Mouse (Mus musculus) myocyte (in vitro differentiated cells): ENCODE measurements around the gene Sbk2. TPM values are rescaled to one million over a fixed set of nuclear protein-coding genes. Genes with fewer than 3 reads are reported as not detected.

Source experiments
- H3K27me3 ChIP-seq: one replicate; pipeline ENCODE4 v1.6.1; 2011; ENCODE audit not compliant: control insufficient read depth, insufficient read depth, insufficient read length
- H3K36me3 ChIP-seq: one replicate; pipeline ENCODE4 v1.6.1; 2011; ENCODE audit not compliant: control insufficient read depth, insufficient read depth
- H3K4me2 ChIP-seq: one replicate; pipeline ENCODE4 v1.6.1; 2011; ENCODE audit warnings: low read depth, control low read depth
- H3K4me3 ChIP-seq: one replicate; pipeline ENCODE4 v1.5.1; 2011; ENCODE audit warnings: mild to moderate bottlenecking, control low read depth, moderate library complexity
- H3K79me2 ChIP-seq: one replicate; pipeline ENCODE4 v1.6.1; 2011; ENCODE audit not compliant: control insufficient read depth, insufficient read depth
- H3ac ChIP-seq: one replicate; pipeline ENCODE4 v1.6.1; 2011; ENCODE audit not compliant: control insufficient read depth, insufficient read length
- CEBPB ChIP-seq: IDR thresholded peaks from 2 replicates; pipeline ENCODE4 v1.6.1; 2011; ENCODE audit warnings: mild to moderate bottlenecking, moderate library complexity; ENCODE audit not compliant: poor library complexity, insufficient read depth, severe bottlenecking
- E2F4 ChIP-seq: IDR thresholded peaks from one replicate; pipeline ENCODE4 v1.6.1; 2011; ENCODE audit warnings: mild to moderate bottlenecking, control low read depth, moderate library complexity; ENCODE audit not compliant: insufficient read depth
- MAX ChIP-seq: IDR thresholded peaks from one replicate; pipeline ENCODE4 v1.6.1; 2011; ENCODE audit warnings: low read depth, mild to moderate bottlenecking, control low read depth
- MYOD1 ChIP-seq, 3 experiments: IDR thresholded peaks; one replicate each; pipeline ENCODE4 v1.6.1; 2011; ENCODE audit warnings: control low read depth in 2 of 3, low read depth in 2 of 3, mild to moderate bottlenecking in 2 of 3, moderate library complexity in 1 of 3; ENCODE audit not compliant: insufficient read length in 2 of 3, control insufficient read depth in 1 of 3
- MYOG ChIP-seq, 3 experiments: IDR thresholded peaks; one replicate each; pipeline ENCODE4 v1.6.1; 2011; ENCODE audit warnings: control low read depth in 2 of 3, low read depth in 2 of 3, mild to moderate bottlenecking in 2 of 3; ENCODE audit not compliant: insufficient read length in 2 of 3, control insufficient read depth in 1 of 3, insufficient read depth in 1 of 3
- POLR2A ChIP-seq: IDR thresholded peaks from one replicate; pipeline ENCODE4 v1.6.1; 2011; ENCODE audit warnings: low read depth, mild to moderate bottlenecking, control low read depth, moderate library complexity; ENCODE audit not compliant: insufficient read length
- POLR2AphosphoS2 ChIP-seq: IDR thresholded peaks from one replicate; pipeline ENCODE4 v1.6.1; 2011; ENCODE audit warnings: low read depth, control low read depth; ENCODE audit not compliant: insufficient read length
- REST ChIP-seq: IDR thresholded peaks from one replicate; pipeline ENCODE4 v1.6.1; 2011; ENCODE audit warnings: mild to moderate bottlenecking, control low read depth, moderate library complexity; ENCODE audit not compliant: insufficient read depth, insufficient read length
- SRF ChIP-seq: IDR thresholded peaks from one replicate; pipeline ENCODE4 v1.6.1; 2011; ENCODE audit warnings: low read depth; ENCODE audit not compliant: control insufficient read depth, insufficient read length
- TCF12 ChIP-seq: IDR thresholded peaks from one replicate; pipeline ENCODE4 v1.6.1; 2011; ENCODE audit warnings: mild to moderate bottlenecking, control low read depth; ENCODE audit not compliant: poor library complexity, insufficient read depth, severe bottlenecking
- TCF3 ChIP-seq: IDR thresholded peaks from one replicate; pipeline ENCODE4 v1.6.1; 2011; ENCODE audit warnings: low read depth, control low read depth; ENCODE audit not compliant: insufficient read length
- USF1 ChIP-seq: IDR thresholded peaks from one replicate; pipeline ENCODE4 v1.6.1; 2011; ENCODE audit warnings: low read depth, mild to moderate bottlenecking, control low read depth, moderate library complexity
- polyA plus RNA-seq: library from polyadenylated mRNA; unstranded; fragments of >200 nt; fragmentation: generic; extraction: Trizol; gene quantifications from one replicate; pipeline ENCODE4 v1.2.1, GENCODE M21; 2012; ENCODE audit warnings: missing spikeins

The Sbk2 gene
- polyA plus RNA-seq, 1 experiment, result 7.1 TPM

- peak; percentile 31 for TF ChIP-seq POLR2AphosphoS2
- TF ChIP-seq MYOG (IDR thresholded peaks at IDR 0.05; ENCODE audit: control insufficient read depth in 1 of 3, insufficient read depth in 1 of 3, insufficient read length in 2 of 3, low read depth in 2 of 3), result no peak
- TF ChIP-seq REST, result peak; percentile 35
- no peak for TF ChIP-seq USF1
- TF ChIP-seq POLR2A, result peak; percentile 57
- no peak for TF ChIP-seq MYOD1 (IDR thresholded peaks at IDR 0.05; ENCODE audit: control insufficient read depth in 1 of 3, insufficient read length in 2 of 3, low read depth in 2 of 3)
- peak within 1 kb of the TSS; percentile 67 for H3K4me3 ChIP-seq
- peak within 1 kb of the TSS; percentile 95 for H3K4me2 ChIP-seq
- peaks cover 4% of the 10 kb centered on the region for H3K36me3 ChIP-seq
- peak within 1 kb of the TSS; percentile 25 for H3ac ChIP-seq
- no peaks in the 10 kb centered on the region for H3K79me2 ChIP-seq
- no peaks in the 10 kb centered on the region for H3K27me3 ChIP-seq
These were observed 32.0 kb upstream of the Sbk2 start, which contains the start of gene Zfp579 for GRCm38 (mm10) chr7:4996003-4996895. Gene Zfp579, minus strand, starts transcription at chr7:4996158.

- Histone ChIP-seq H3K79me2 (no peaks in the 10 kb centered on the region), H3ac (peak overlapping the region; percentile 25), H3K4me2 (peak overlapping the region; percentile 93), H3K4me3 (peak overlapping the region; percentile 67), H3K36me3 (peaks cover 4% of the 10 kb centered on the region), H3K27me3 (no peaks in the 10 kb centered on the region)
- TF ChIP-seq USF1, result no peak
- no peak for TF ChIP-seq MYOG (IDR thresholded peaks at IDR 0.05; ENCODE audit: control insufficient read depth in 1 of 3, insufficient read depth in 1 of 3, insufficient read length in 2 of 3, low read depth in 2 of 3)
- TF ChIP-seq SRF, result no peak
- TF ChIP-seq MAX, result no peak
- no peak for TF ChIP-seq CEBPB
- TF ChIP-seq MYOD1 (IDR thresholded peaks at IDR 0.05; ENCODE audit: control insufficient read depth in 1 of 3, insufficient read length in 2 of 3, low read depth in 2 of 3), result no peak
- TF ChIP-seq TCF12, result no peak
- no peak for TF ChIP-seq POLR2AphosphoS2
- TF ChIP-seq E2F4, result no peak
- no peak for TF ChIP-seq POLR2A
- no peak for TF ChIP-seq TCF3
- TF ChIP-seq REST, result no peak
These were observed 31.2 kb upstream of the Sbk2 start for GRCm38 (mm10) chr7:4995268-4996002.

DNA sequence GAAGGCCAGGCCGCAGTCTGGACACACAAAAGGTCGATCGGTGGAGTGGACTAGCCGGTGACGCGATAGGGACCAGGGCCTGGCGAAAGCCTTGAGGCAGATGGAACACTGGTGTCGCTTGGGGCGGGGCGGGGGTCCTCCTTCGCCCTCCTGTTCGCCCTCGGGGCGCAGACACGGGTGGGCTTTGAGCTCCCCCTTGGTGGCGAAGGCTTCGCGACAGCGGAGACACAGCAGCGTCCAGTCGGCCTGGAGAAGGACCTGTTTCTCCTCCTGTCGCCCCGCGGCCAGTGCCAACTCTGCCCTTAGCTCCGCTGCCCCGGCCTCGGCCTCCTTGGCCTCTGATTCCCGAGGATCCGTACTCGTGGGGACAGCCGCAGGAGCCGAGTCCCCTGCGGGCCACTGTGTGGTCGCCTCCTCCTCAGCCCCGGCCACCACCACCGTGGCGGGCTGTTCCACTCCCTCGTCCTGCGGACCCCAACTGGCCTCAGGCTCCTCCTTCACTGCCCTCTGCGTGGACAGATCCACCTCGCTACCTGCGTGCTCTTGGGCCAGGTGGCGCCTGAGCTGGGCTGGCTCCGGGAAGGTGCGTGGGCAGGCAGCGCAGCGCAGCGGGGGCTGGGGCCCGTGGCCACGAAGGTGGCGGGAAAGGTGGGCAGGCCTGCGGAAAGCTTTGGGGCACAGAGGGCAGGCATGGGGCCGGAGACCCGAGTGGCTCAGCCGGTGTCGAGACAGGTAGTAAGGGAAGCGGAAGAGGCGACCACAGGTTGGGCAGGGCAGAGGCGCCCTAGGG, 30.0 kb upstream of the Sbk2 start:
- H3ac ChIP-seq, result no peak overlapping the region
- no peak for TF ChIP-seq POLR2A
- no peak for TF ChIP-seq TCF3
- no peak for TF ChIP-seq MYOG (IDR thresholded peaks at IDR 0.05; ENCODE audit: control insufficient read depth in 1 of 3, insufficient read depth in 1 of 3, insufficient read length in 2 of 3, low read depth in 2 of 3)
- no peak for TF ChIP-seq CEBPB
- H3K36me3 ChIP-seq, result peaks cover 4% of the 10 kb centered on the region
- no peaks in the 10 kb centered on the region for H3K79me2 ChIP-seq
- H3K4me2 ChIP-seq, result no peak overlapping the region
- H3K27me3 ChIP-seq, result no peaks in the 10 kb centered on the region
- H3K4me3 ChIP-seq, result no peak overlapping the region

GRCm38 (mm10) chr7:4993347-4993998, 29.3 kb upstream of the Sbk2 start:
- H3K36me3 ChIP-seq, result peaks cover 4% of the 10 kb centered on the region
- no peak overlapping the region for H3K4me2 ChIP-seq
- TF ChIP-seq MYOD1 (IDR thresholded peaks at IDR 0.05; ENCODE audit: control insufficient read depth in 1 of 3, insufficient read length in 2 of 3, low read depth in 2 of 3) (no peak), USF1 (no peak), MAX (no peak), SRF (no peak), E2F4 (no peak)
- no peaks in the 10 kb centered on the region for H3K27me3 ChIP-seq
- no peak overlapping the region for H3K4me3 ChIP-seq
- H3ac ChIP-seq, result no peak overlapping the region
- H3K79me2 ChIP-seq, result no peaks in the 10 kb centered on the region
